21 mouse cellular contexts compared by ENCODE assay signal in the genomic region with DNA sequence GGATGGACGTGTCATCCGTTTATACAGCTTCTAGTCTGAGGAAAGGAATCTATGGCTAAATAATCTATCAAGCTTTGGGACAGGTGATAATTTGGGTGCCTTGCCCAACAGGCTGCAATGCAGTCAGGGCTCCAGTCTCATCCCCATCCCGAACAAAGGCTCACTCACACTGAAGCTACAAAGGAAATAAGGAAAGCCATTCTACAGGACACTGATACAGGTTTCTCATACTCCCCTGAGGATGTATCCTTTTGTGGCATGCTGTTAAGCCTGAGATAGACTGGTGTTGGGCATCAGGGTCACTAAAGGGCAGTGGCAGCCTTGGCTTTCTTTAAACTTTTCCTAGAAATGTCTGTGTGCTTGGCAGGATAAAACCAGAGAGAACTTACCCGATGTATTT.
"Had no signal": no experiment of that assay in that cellular context is flagged by ENCODE, and none has a peak within 500 bp of the region (broad histone marks: within the 10 kb centered on the region; RNA-seq: fewer than 3 reads in every experiment).

No protein-coding gene starts in this region.

- DNase-seq: liver, embryonic 13.5 days; liver, postnatal 0 days; lung, adult 2 months; lung, postnatal 14 days; midbrain, embryonic 14.5 days; retina, postnatal 1 day; right cerebral cortex, adult 18-20 months; right cerebral cortex, postnatal 25 days; right cerebral cortex, postnatal 4 days; spleen, adult 18-20 months; thymus, postnatal 14 days; thymus, postnatal 36 days had no signal

- ATAC-seq: liver, postnatal 0 days; lung, postnatal 0 days; midbrain, embryonic 16.5 days had no signal

- H3K27ac ChIP-seq: liver, embryonic 13.5 days; liver, embryonic 15.5 days; lung, embryonic 15.5 days; midbrain, embryonic 10.5 days; midbrain, embryonic 12.5 days; neural tube, embryonic 15.5 days had no signal

- H3K4me1 ChIP-seq: liver, embryonic 13.5 days had no signal

- H3K27me3 ChIP-seq: liver, embryonic 13.5 days; liver, embryonic 15.5 days; lung, embryonic 15.5 days; midbrain, embryonic 12.5 days; neural tube, embryonic 13.5 days; neural tube, embryonic 15.5 days had no signal

- H3K9ac ChIP-seq: liver, embryonic 13.5 days; liver, embryonic 15.5 days; liver, postnatal 0 days; lung, embryonic 15.5 days; midbrain, embryonic 12.5 days; neural tube, embryonic 13.5 days; neural tube, embryonic 15.5 days had no signal

- H3K9me3 ChIP-seq: liver, embryonic 13.5 days; liver, embryonic 15.5 days; lung, embryonic 15.5 days; midbrain, embryonic 10.5 days; midbrain, embryonic 12.5 days; neural tube, embryonic 13.5 days; neural tube, embryonic 15.5 days had no signal

- H3K4me2 ChIP-seq: liver, embryonic 13.5 days; liver, embryonic 15.5 days; lung, embryonic 15.5 days; midbrain, embryonic 12.5 days; neural tube, embryonic 13.5 days; neural tube, embryonic 15.5 days had no signal

- H3K36me3 ChIP-seq: liver, embryonic 13.5 days; liver, embryonic 15.5 days; lung, embryonic 15.5 days; midbrain, embryonic 12.5 days; neural tube, embryonic 13.5 days; neural tube, embryonic 15.5 days had no signal

- H3K4me3 ChIP-seq: liver, embryonic 13.5 days; liver, embryonic 15.5 days; lung, embryonic 15.5 days; midbrain, embryonic 10.5 days; midbrain, embryonic 12.5 days; myocyte; neural tube, embryonic 13.5 days; neural tube, embryonic 15.5 days had no signal
